Mouse (Mus musculus) spleen, adult 2 months (tissue): ENCODE data around the gene Exoc6b.

Experiments
- CTCF ChIP-seq: fragments of 200-500 bp; IDR thresholded peaks from 2 replicates; pipeline ENCODE4 v1.5.1; 2011; ENCODE audit warnings: mild to moderate bottlenecking, inconsistent platforms; ENCODE audit not compliant: insufficient read depth, insufficient read length, insufficient replicate concordance; ENCODE audit errors: extremely low read depth
- POLR2A ChIP-seq: fragments of 200-500 bp; IDR thresholded peaks from 2 replicates; pipeline ENCODE4 v1.6.1; 2011; ENCODE audit warnings: low read depth, low read length, inconsistent platforms

- TF ChIP-seq POLR2A = no peak
- no peak for TF ChIP-seq CTCF
Observed at GRCm38 (mm10) chr6:84864625-84865024, 204.7 kb downstream of the Exoc6b start.
